Mouse (Mus musculus): ENCODE measurements around the gene Lpgat1. TPM values are rescaled to one million over a fixed set of nuclear protein-coding genes. Genes with fewer than 3 reads are reported as not detected.

The Lpgat1 gene
- total RNA-seq, 4 experiments from 2014 or later = 184 to 194 (median 190) TPM

- DNase-seq (ENCODE audit: low spot score in 2 of 2) = no peak
Measured at GRCm38 (mm10) chr1:191804747-191805146, 87.1 kb downstream of the Lpgat1 start.

- DNase-seq (ENCODE audit: low spot score in 2 of 2) = no peak
Measured at GRCm38 (mm10) chr1:191805788-191806187, 88.2 kb downstream of the Lpgat1 start.

GRCm38 (mm10) chr1:191806740-191807139, 89.1 kb downstream of the Lpgat1 start:
- no peak for DNase-seq (ENCODE audit: low spot score in 2 of 2)

- DNase-seq (ENCODE audit: low spot score in 2 of 2) = no peak
Measured at GRCm38 (mm10) chr1:191807979-191808378, 90.3 kb downstream of the Lpgat1 start.

- peak in 1 of 2 experiments; percentile 57 for DNase-seq (ENCODE audit: low spot score in 2 of 2)
Measured at GRCm38 (mm10) chr1:191808688-191809223, 91.1 kb downstream of the Lpgat1 start.

- no peak for DNase-seq (ENCODE audit: low spot score in 2 of 2)
Measured at GRCm38 (mm10) chr1:191811774-191812173, 94.1 kb downstream of the Lpgat1 start.

- no peak for DNase-seq (ENCODE audit: low spot score in 2 of 2)
Measured at GRCm38 (mm10) chr1:191812949-191813691, 95.5 kb downstream of the Lpgat1 start.

- no peak for DNase-seq (ENCODE audit: low spot score in 2 of 2)
Measured at GRCm38 (mm10) chr1:191814240-191814639, 96.6 kb downstream of the Lpgat1 start.

GRCm38 (mm10) chr1:191814935-191815334, 97.3 kb downstream of the Lpgat1 start:
- no peak for DNase-seq (ENCODE audit: low spot score in 2 of 2)

GRCm38 (mm10) chr1:191816596-191816995, 99.0 kb downstream of the Lpgat1 start:
- DNase-seq (ENCODE audit: low spot score in 2 of 2) = no peak

- DNase-seq (ENCODE audit: low spot score in 2 of 2) = peak; percentile 63 to 79
Measured at GRCm38 (mm10) chr1:191817418-191818144, 99.9 kb downstream of the Lpgat1 start.

GRCm38 (mm10) chr1:191818145-191818631, 100.6 kb downstream of the Lpgat1 start:
- DNase-seq (ENCODE audit: low spot score in 2 of 2) = no peak

- no peak for DNase-seq (ENCODE audit: low spot score in 2 of 2)
Measured at GRCm38 (mm10) chr1:191819026-191819425, 101.4 kb downstream of the Lpgat1 start.

- no peak for DNase-seq (ENCODE audit: low spot score in 2 of 2)
Measured at GRCm38 (mm10) chr1:191820951-191821325, 103.3 kb downstream of the Lpgat1 start.

GRCm38 (mm10) chr1:191821326-191822091, 103.9 kb downstream of the Lpgat1 start, which contains the start of gene Nek2:
TSS of gene Nek2 (plus strand) at chr1:191821444.
- DNase-seq (ENCODE audit: low spot score in 2 of 2) = peak; percentile 97 to 98

- DNase-seq (ENCODE audit: low spot score in 2 of 2) = no peak
Measured at GRCm38 (mm10) chr1:191829124-191829523, 111.5 kb downstream of the Lpgat1 start.

GRCm38 (mm10) chr1:191833396-191833795, 115.8 kb downstream of the Lpgat1 start:
- DNase-seq (ENCODE audit: low spot score in 2 of 2) = no peak
